Mouse (Mus musculus) telencephalon, adult 2 months (tissue): ENCODE results near the gene Svip.

Source experiments
- DNase-seq: peaks from one replicate; pipeline ENCODE4 v3.0.0-alpha.2; 2011; ENCODE audit warnings: low read depth, low spot score

Svip gene

GRCm38 (mm10) chr7:51962219-51962952 is 43.4 kb downstream of the Svip start:
- no peak for DNase-seq

- no peak for DNase-seq
Measured at GRCm38 (mm10) chr7:51960698-51961374, 45.0 kb downstream of the Svip start.

GRCm38 (mm10) chr7:51957766-51958165 is 48.1 kb downstream of the Svip start:
- no peak for DNase-seq

- no peak for DNase-seq
Measured at GRCm38 (mm10) chr7:51955424-51956041, 50.3 kb downstream of the Svip start.
